Mouse (Mus musculus): Measurements from ENCODE around the gene Enpp1. TPM values are rescaled to one million over a fixed set of nuclear protein-coding genes. Genes with fewer than 3 reads are reported as not detected.

The Enpp1 gene
- total RNA-seq, 2 experiments from 2014 or later: 3.7 to 4.2 TPM

Other genes starting within 250 kb of the Enpp1 start
- 10 to 100 TPM; 20.1 to 29.7 TPM for gene Ccn2, start 116.7 kb downstream of the Enpp1 start, total RNA-seq (2021)
- gene Enpp3, start 130.7 kb upstream of the Enpp1 start, total RNA-seq (2021): 1 to 10 TPM; 1.7 to 1.8 TPM
- 1 to 10 TPM; 5.7 to 8.8 TPM for gene Med23, start 157.8 kb upstream of the Enpp1 start, total RNA-seq (2021)
- not detected for gene Arg1, start 215.3 kb upstream of the Enpp1 start, total RNA-seq (2021)

All from gastrocnemius, postnatal 36 days (tissue).